Mouse (Mus musculus): Measurements from ENCODE around the gene Mrln.

- TF ChIP-seq CTCF (IDR thresholded peaks at IDR 0.05; ENCODE audit: low read depth, low read length), result no peak
- TF ChIP-seq POLR2A (IDR thresholded peaks at IDR 0.05; ENCODE audit: borderline replicate concordance, low read depth, low read length), result no peak
Observed at GRCm38 (mm10) chr10:70266501-70266900, 62.0 kb downstream of the Mrln start.

Measured in bone marrow macrophage, adult 2 months (primary cell).